Mouse (Mus musculus): ENCODE measurements around the gene Unk. TPM values are rescaled to one million over a fixed set of nuclear protein-coding genes. Genes with fewer than 3 reads are reported as not detected.

Unk gene
- total and polyA plus RNA-seq, 2 experiments from 2014 or later, result 22.5 to 43.8 TPM

- ATAC-seq, result no peak
- no peak for DNase-seq
- Histone ChIP-seq H3K9me3 (ENCODE audit: low read length) (no peaks in the 10 kb centered on the region), H3K36me3 (ENCODE audit: insufficient read depth) (peaks cover 27% of the 10 kb centered on the region), H3K9ac (no peak overlapping the region), H3K4me2 (ENCODE audit: low read depth) (no peak overlapping the region), H3K27me3 (ENCODE audit: insufficient read depth, low read length) (no peaks in the 10 kb centered on the region), H3K4me3 (ENCODE audit: low read depth, low read length) (no peak overlapping the region), H3K4me1 (ENCODE audit: insufficient read depth) (no peaks in the 10 kb centered on the region), H3K27ac (ENCODE audit: low read depth, low read length) (no peak overlapping the region)
- WGBS, result 95% methylated on average over 1 of the region's 1 CpGs
- no peak for TF ChIP-seq CTCF (IDR thresholded peaks at IDR 0.05; ENCODE audit: low read depth)
Observed at GRCm38 (mm10) chr11:116043286-116043685, 13.2 kb downstream of the Unk start.

- Histone ChIP-seq H3K9me3 (ENCODE audit: low read length) (no peaks in the 10 kb centered on the region), H3K4me2 (ENCODE audit: low read depth) (no peak overlapping the region), H3K9ac (no peak overlapping the region), H3K4me1 (ENCODE audit: insufficient read depth) (no peaks in the 10 kb centered on the region), H3K27ac (ENCODE audit: low read depth, low read length) (no peak overlapping the region), H3K36me3 (ENCODE audit: insufficient read depth) (peaks cover 39% of the 10 kb centered on the region), H3K27me3 (ENCODE audit: insufficient read depth, low read length) (no peaks in the 10 kb centered on the region), H3K4me3 (ENCODE audit: low read depth, low read length) (no peak overlapping the region)
- DNase-seq (no peak), ATAC-seq (no peak)
- no peak for TF ChIP-seq CTCF (IDR thresholded peaks at IDR 0.05; ENCODE audit: low read depth)
- 97% methylated on average over 6 of the region's 6 CpGs for WGBS
Observed at GRCm38 (mm10) chr11:116045173-116045572, 15.1 kb downstream of the Unk start.

- Histone ChIP-seq H3K9me3 (ENCODE audit: low read length) (no peaks in the 10 kb centered on the region), H3K4me3 (ENCODE audit: low read depth, low read length) (no peak overlapping the region), H3K36me3 (ENCODE audit: insufficient read depth) (peaks cover 68% of the 10 kb centered on the region), H3K4me2 (ENCODE audit: low read depth) (no peak overlapping the region), H3K9ac (no peak overlapping the region), H3K4me1 (ENCODE audit: insufficient read depth) (no peaks in the 10 kb centered on the region), H3K27ac (ENCODE audit: low read depth, low read length) (no peak overlapping the region), H3K27me3 (ENCODE audit: insufficient read depth, low read length) (no peaks in the 10 kb centered on the region)
- DNase-seq, result no peak
- no peak for TF ChIP-seq CTCF (IDR thresholded peaks at IDR 0.05; ENCODE audit: low read depth)
- WGBS, result 83% methylated on average over 2 of the region's 2 CpGs
- no peak for ATAC-seq
Observed at GRCm38 (mm10) chr11:116049610-116050009, 19.5 kb downstream of the Unk start.

GRCm38 (mm10) chr11:116050196-116050595 lies 20.1 kb downstream of the Unk start:
- H3K4me2 ChIP-seq (ENCODE audit: low read depth), result no peak overlapping the region
- no peak overlapping the region for H3K9ac ChIP-seq
- H3K27ac ChIP-seq (ENCODE audit: low read depth, low read length), result no peak overlapping the region
- WGBS, result 92% methylated on average over 4 of the region's 4 CpGs
- no peak for TF ChIP-seq CTCF (IDR thresholded peaks at IDR 0.05; ENCODE audit: low read depth)
- H3K36me3 ChIP-seq (ENCODE audit: insufficient read depth), result peaks cover 73% of the 10 kb centered on the region
- H3K4me1 ChIP-seq (ENCODE audit: insufficient read depth), result no peaks in the 10 kb centered on the region
- no peak overlapping the region for H3K4me3 ChIP-seq (ENCODE audit: low read depth, low read length)
- no peak for DNase-seq
- H3K27me3 ChIP-seq (ENCODE audit: insufficient read depth, low read length), result no peaks in the 10 kb centered on the region
- H3K9me3 ChIP-seq (ENCODE audit: low read length), result no peaks in the 10 kb centered on the region
- no peak for ATAC-seq

GRCm38 (mm10) chr11:116053510-116054229 lies 23.5 kb downstream of the Unk start:
- no peak overlapping the region for H3K9ac ChIP-seq
- TF ChIP-seq CTCF (IDR thresholded peaks at IDR 0.05; ENCODE audit: low read depth), result no peak
- WGBS, result 94% methylated on average over 9 of the region's 9 CpGs
- H3K4me2 ChIP-seq (ENCODE audit: low read depth), result no peak overlapping the region
- no peak overlapping the region for H3K4me3 ChIP-seq (ENCODE audit: low read depth, low read length)
- no peak for DNase-seq
- ATAC-seq, result no peak
- H3K27me3 ChIP-seq (ENCODE audit: insufficient read depth, low read length), result no peaks in the 10 kb centered on the region
- no peaks in the 10 kb centered on the region for H3K9me3 ChIP-seq (ENCODE audit: low read length)
- H3K36me3 ChIP-seq (ENCODE audit: insufficient read depth), result peaks cover 89% of the 10 kb centered on the region
- H3K4me1 ChIP-seq (ENCODE audit: insufficient read depth), result no peaks in the 10 kb centered on the region
- no peak overlapping the region for H3K27ac ChIP-seq (ENCODE audit: low read depth, low read length)

- H3K27me3 ChIP-seq (ENCODE audit: insufficient read depth, low read length), result no peaks in the 10 kb centered on the region
- H3K9me3 ChIP-seq (ENCODE audit: low read length), result no peaks in the 10 kb centered on the region
- no peak overlapping the region for H3K4me3 ChIP-seq (ENCODE audit: low read depth, low read length)
- ATAC-seq (no peak), DNase-seq (no peak)
- peaks cover 86% of the 10 kb centered on the region for H3K36me3 ChIP-seq (ENCODE audit: insufficient read depth)
- WGBS, result 100% methylated on average over 10 of the region's 11 CpGs
- no peak overlapping the region for H3K4me2 ChIP-seq (ENCODE audit: low read depth)
- no peak overlapping the region for H3K27ac ChIP-seq (ENCODE audit: low read depth, low read length)
- no peak for TF ChIP-seq CTCF (IDR thresholded peaks at IDR 0.05; ENCODE audit: low read depth)
- H3K9ac ChIP-seq, result no peak overlapping the region
- no peaks in the 10 kb centered on the region for H3K4me1 ChIP-seq (ENCODE audit: insufficient read depth)
Observed at GRCm38 (mm10) chr11:116055873-116056272, 25.8 kb downstream of the Unk start.

GRCm38 (mm10) chr11:116057237-116057881 lies 27.2 kb downstream of the Unk start:
- H3K9me3 ChIP-seq (ENCODE audit: low read length), result no peaks in the 10 kb centered on the region
- peaks cover 81% of the 10 kb centered on the region for H3K36me3 ChIP-seq (ENCODE audit: insufficient read depth)
- H3K4me3 ChIP-seq (ENCODE audit: low read depth, low read length), result no peak overlapping the region
- no peak for TF ChIP-seq CTCF (IDR thresholded peaks at IDR 0.05; ENCODE audit: low read depth)
- H3K27me3 ChIP-seq (ENCODE audit: insufficient read depth, low read length), result no peaks in the 10 kb centered on the region
- H3K4me1 ChIP-seq (ENCODE audit: insufficient read depth), result no peaks in the 10 kb centered on the region
- no peak overlapping the region for H3K27ac ChIP-seq (ENCODE audit: low read depth, low read length)
- no peak overlapping the region for H3K4me2 ChIP-seq (ENCODE audit: low read depth)
- no peak for ATAC-seq
- no peak overlapping the region for H3K9ac ChIP-seq
- 83% methylated on average over 4 of the region's 4 CpGs for WGBS
- DNase-seq, result no peak
